8 mouse cellular contexts compared by ENCODE assay signal in the genomic region with DNA sequence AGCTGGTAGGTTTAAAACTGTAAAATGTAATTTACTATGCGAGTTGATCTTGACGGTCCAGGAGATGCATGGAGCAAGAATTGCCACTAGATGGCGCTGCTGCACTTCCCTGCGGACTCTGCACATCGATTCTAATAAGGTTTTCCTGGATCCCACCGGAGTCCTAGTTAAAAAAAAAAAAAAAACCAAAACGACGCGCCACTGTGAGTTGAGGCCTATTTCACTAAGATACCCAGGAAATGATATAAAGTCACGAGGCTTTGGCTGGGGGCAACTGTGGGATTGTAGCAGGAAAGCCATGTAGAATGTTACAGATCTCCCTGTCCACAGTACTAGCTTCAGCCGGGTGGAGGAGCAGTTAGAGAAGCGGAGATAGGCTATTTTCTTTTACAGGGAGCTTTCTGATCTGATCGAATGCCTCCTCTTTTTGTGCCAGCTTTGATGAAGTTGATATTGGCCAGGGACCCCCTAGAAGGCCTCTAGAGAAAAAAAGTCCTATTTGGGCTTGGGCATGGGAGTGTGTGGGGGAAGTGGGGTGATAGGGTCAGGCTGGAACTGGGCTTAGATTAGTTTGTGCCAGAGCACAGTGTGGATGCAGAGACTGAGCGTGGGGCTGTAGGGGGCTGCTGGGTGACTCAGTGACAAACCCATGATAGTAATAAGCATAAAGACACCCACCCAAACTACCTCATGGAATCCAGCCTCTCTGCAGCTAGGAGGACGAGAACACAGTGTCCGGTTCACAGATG.
DNase-seq lines count a peak whose midpoint lies in the region; ATAC-seq and TF ChIP-seq lines count a peak whose summit lies in the region.

No protein-coding gene starts in this region.

- H3K9me3 ChIP-seq in E14TG2a.4 (ENCODE audit: low read length) = no peaks in the 10 kb centered on the region
- H3K9me3 ChIP-seq in kidney, embryonic 14.5 days (ENCODE audit: control insufficient read depth, low read length) = no peaks in the 10 kb centered on the region
- H3K9me3 ChIP-seq in limb, embryonic 15.5 days = no peaks in the 10 kb centered on the region

- peak overlapping the region; percentile 38 for H3K4me2 ChIP-seq in kidney, embryonic 14.5 days (replicated peaks; ENCODE audit: low read depth, low read length)
- peak overlapping the region; percentile 40 for H3K4me2 ChIP-seq in limb, embryonic 15.5 days

- 0 out of 2 replicates have a peak, but pooled peaks cover 5% of the 10 kb centered on the region for H3K4me1 ChIP-seq in E14TG2a.4 (replicated peaks; ENCODE audit: low read depth, low read length)
- H3K4me1 ChIP-seq in kidney, embryonic 14.5 days (ENCODE audit: control insufficient read depth, insufficient read depth, low read length) = no peaks in the 10 kb centered on the region
- H3K4me1 ChIP-seq in limb, embryonic 15.5 days = peaks cover 4% of the 10 kb centered on the region; the same call in 1 of the 2 replicates

- no peak for ATAC-seq in kidney, embryonic 14.5 days (ENCODE audit: low FRiP score, low TSS enrichment)
- ATAC-seq in limb, embryonic 15.5 days (ENCODE audit: insufficient number of reproducible peaks, low FRiP score, low TSS enrichment, low read depth) = no peak

- no peak overlapping the region for H3K27ac ChIP-seq in kidney, embryonic 14.5 days (ENCODE audit: low read depth, low read length)
- H3K27ac ChIP-seq in limb, embryonic 15.5 days = no peak overlapping the region

- TF ChIP-seq CTCF in E14TG2a.4 (conservative IDR thresholded peaks at IDR 0.05; ENCODE audit: low read length) = peak; percentile 83

- DNase-seq in adrenal gland, postnatal 10 days = peak; percentile 75
- DNase-seq in embryo, embryonic 11.5 days (ENCODE audit: low read depth, low spot score) = peak; percentile 79
- DNase-seq in heart, adult 8-10 months (ENCODE audit: low spot score) = peak; percentile 36
- DNase-seq in naive thymus-derived CD4-positive, alpha-beta T cell, adult 2 months (ENCODE audit: low read depth) = peak; percentile 81
- peak; percentile 45 for DNase-seq in testis, postnatal 14 days (ENCODE audit: low spot score)

- no peak overlapping the region for H3K9ac ChIP-seq in kidney, embryonic 14.5 days (ENCODE audit: low read depth, low read length)
- no peak overlapping the region for H3K9ac ChIP-seq in limb, embryonic 15.5 days

- 18% methylated on average over 16 of the region's 16 CpGs for WGBS in kidney, embryonic 14.5 days
- WGBS in limb, embryonic 15.5 days = 15% methylated on average over 16 of the region's 16 CpGs

- H3K4me3 ChIP-seq in E14TG2a.4 (replicated peaks; ENCODE audit: low read length) = no peak overlapping the region
- H3K4me3 ChIP-seq in kidney, embryonic 14.5 days (ENCODE audit: low read length) = peak overlapping the region; percentile 19; the same call in 1 of the 2 replicates
- peak overlapping the region; percentile 25 for H3K4me3 ChIP-seq in limb, embryonic 15.5 days

- peaks cover 55% of the 10 kb centered on the region for H3K27me3 ChIP-seq in E14TG2a.4 (ENCODE audit: insufficient read depth, low read length)
- H3K27me3 ChIP-seq in kidney, embryonic 14.5 days (ENCODE audit: control insufficient read depth, insufficient read depth, low read length) = no peaks in the 10 kb centered on the region
- peaks cover 31% of the 10 kb centered on the region for H3K27me3 ChIP-seq in limb, embryonic 15.5 days

- H3K36me3 ChIP-seq in E14TG2a.4 (ENCODE audit: insufficient read depth, low read length) = no peaks in the 10 kb centered on the region
- H3K36me3 ChIP-seq in kidney, embryonic 14.5 days (ENCODE audit: control insufficient read depth, insufficient read depth, low read length) = no peaks in the 10 kb centered on the region
- no peaks in the 10 kb centered on the region for H3K36me3 ChIP-seq in limb, embryonic 15.5 days
